Mouse (Mus musculus): Measurements from ENCODE around the gene Dhx33.

GRCm38 (mm10) chr11:71032491-71033162 lies 28.4 kb upstream of the Dhx33 start:
- no peak for TF ChIP-seq CTCF (IDR thresholded peaks at IDR 0.05)
- TF ChIP-seq EP300 (IDR thresholded peaks at IDR 0.05): no peak

Data from lung, postnatal 0 days (tissue).